Mouse (Mus musculus) spleen, adult 2 months (tissue): ENCODE measurements around the gene Oxnad1. TPM values are rescaled to one million over a fixed set of nuclear protein-coding genes. Genes with fewer than 3 reads are reported as not detected.

Source experiments
- DNase-seq, 2 experiments: peaks; one replicate each; pipeline versions ENCODE4 v3.0.0 to v3.0.0-alpha.2; 2012 to 2021; ENCODE audit warnings: low spot score in 2 of 2, low read depth in 1 of 2
- H3K27ac ChIP-seq: fragments of 200-500 bp; 2 replicates; pipeline ENCODE4 v1.5.1; 2012; ENCODE audit warnings: low read length, inconsistent platforms; ENCODE audit not compliant: insufficient read depth
- H3K27me3 ChIP-seq: fragments of 200-500 bp; 2 replicates; pipeline ENCODE4 v1.6.1; 2012; ENCODE audit warnings: mild to moderate bottlenecking, moderate library complexity, low read length, inconsistent platforms; ENCODE audit not compliant: control insufficient read depth, insufficient read depth
- H3K36me3 ChIP-seq: fragments of 200-500 bp; 2 replicates; pipeline ENCODE4 v1.6.1; 2012; ENCODE audit warnings: mild to moderate bottlenecking, low read length, inconsistent platforms; ENCODE audit not compliant: control insufficient read depth, insufficient read depth
- H3K4me1 ChIP-seq: fragments of 200-500 bp; 2 replicates; pipeline ENCODE4 v1.6.1; 2011; ENCODE audit warnings: inconsistent platforms; ENCODE audit not compliant: control insufficient read depth, insufficient read depth, insufficient read length
- H3K4me3 ChIP-seq: fragments of 200-500 bp; 2 replicates; pipeline ENCODE4 v1.5.1; 2011; ENCODE audit warnings: mild to moderate bottlenecking, inconsistent platforms; ENCODE audit not compliant: insufficient read depth, insufficient read length; ENCODE audit errors: extremely low read depth
- CTCF ChIP-seq: fragments of 200-500 bp; IDR thresholded peaks from 2 replicates; pipeline ENCODE4 v1.5.1; 2011; ENCODE audit warnings: mild to moderate bottlenecking, inconsistent platforms; ENCODE audit not compliant: insufficient read depth, insufficient read length, insufficient replicate concordance; ENCODE audit errors: extremely low read depth
- POLR2A ChIP-seq: fragments of 200-500 bp; IDR thresholded peaks from 2 replicates; pipeline ENCODE4 v1.6.1; 2011; ENCODE audit warnings: low read depth, low read length, inconsistent platforms
- WGBS: fragments of 180-500 bp; shearing (Covaris S2); methylation state at CpG from one replicate; pipeline ENCODE4 v1.1.7; 2018; 5-methylcytosine and 5-hydroxymethylcytosine counted together
- polyA plus RNA-seq: library from polyadenylated mRNA; depleted of rRNA; stranded (reverse); fragments of >200 nt; gene quantifications from 2 replicates; pipeline ENCODE4 v1.2.3, GENCODE M21; 2012

The Oxnad1 gene
- polyA plus RNA-seq, 1 experiment, result 6.6 TPM

DNA sequence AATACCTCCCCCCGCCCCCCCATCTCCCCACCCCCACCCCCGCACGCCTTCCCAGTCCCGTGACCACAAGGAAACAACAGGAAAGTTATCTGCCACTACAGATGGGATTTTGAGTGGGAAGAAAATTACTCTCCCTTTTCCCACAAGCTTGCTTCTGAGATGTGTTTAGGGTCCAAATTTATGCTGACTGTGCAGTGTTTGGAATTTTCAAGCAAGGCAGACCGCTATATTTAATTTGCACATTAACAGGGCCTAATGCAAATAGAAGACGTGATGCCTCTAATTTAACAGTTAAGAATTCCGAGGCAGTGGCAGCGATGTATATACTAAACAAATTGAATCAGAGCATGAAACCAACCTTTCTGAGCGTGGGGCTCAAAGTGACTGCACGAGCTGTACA lies 30.4 kb upstream of the Oxnad1 start:
- no peak for DNase-seq
- Histone ChIP-seq H3K4me3 (no peak overlapping the region), H3K27me3 (no peaks in the 10 kb centered on the region), H3K36me3 (no peaks in the 10 kb centered on the region), H3K4me1 (no peaks in the 10 kb centered on the region), H3K27ac (no peak overlapping the region)
- 90% methylated on average over 10 of the region's 10 CpGs for WGBS
- TF ChIP-seq CTCF (no peak), POLR2A (no peak)

DNA sequence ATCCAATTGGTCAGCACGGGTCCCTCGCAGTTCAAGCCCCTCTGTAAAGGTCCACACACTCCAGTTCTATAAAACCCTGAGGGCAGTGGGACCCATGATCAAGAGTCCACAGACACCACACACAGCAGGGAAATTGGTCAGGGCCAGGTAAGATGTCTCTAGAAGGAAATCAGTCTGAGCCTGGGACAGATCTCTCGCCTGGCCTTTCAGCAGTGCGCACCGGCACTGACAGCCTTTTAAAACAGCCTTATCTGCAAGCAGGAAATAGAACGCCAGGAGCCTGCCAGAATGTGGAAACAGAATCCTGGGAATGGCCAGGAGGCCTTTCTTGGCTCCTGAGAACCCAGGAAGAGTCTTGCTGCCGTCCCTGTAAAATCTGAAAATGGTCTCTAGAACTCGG lies 29.4 kb upstream of the Oxnad1 start:
- H3K36me3 ChIP-seq, result no peaks in the 10 kb centered on the region
- no peaks in the 10 kb centered on the region for H3K4me1 ChIP-seq
- no peak overlapping the region for H3K4me3 ChIP-seq
- no peak overlapping the region for H3K27ac ChIP-seq
- no peaks in the 10 kb centered on the region for H3K27me3 ChIP-seq
- WGBS, result 82% methylated on average over 8 of the region's 8 CpGs
- DNase-seq, result no peak
- TF ChIP-seq POLR2A, result no peak
- TF ChIP-seq CTCF, result no peak

DNA sequence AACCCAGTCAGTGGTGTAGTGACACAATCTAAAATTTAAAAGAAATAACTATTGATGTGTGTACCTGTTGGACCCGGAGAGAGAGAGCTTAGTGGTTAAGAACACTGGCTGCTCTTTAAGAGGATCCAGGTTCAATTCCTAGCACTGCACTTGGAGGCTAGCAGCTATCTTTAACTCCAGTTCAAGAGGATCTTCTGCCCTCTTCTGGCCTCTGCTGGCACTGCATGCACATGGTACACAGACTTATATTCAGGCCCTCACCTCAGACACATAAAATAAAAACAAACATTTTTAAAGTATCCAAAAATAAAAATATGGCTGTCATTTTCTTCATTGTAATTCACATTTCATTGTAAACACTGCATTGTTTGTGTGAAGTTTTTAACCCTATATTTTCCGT lies 28.5 kb upstream of the Oxnad1 start:
- H3K4me1 ChIP-seq, result no peaks in the 10 kb centered on the region
- H3K27me3 ChIP-seq, result no peaks in the 10 kb centered on the region
- 93% methylated on average over 2 of the region's 2 CpGs for WGBS
- no peak overlapping the region for H3K4me3 ChIP-seq
- no peak overlapping the region for H3K27ac ChIP-seq
- TF ChIP-seq CTCF, result no peak
- TF ChIP-seq POLR2A, result no peak
- H3K36me3 ChIP-seq, result no peaks in the 10 kb centered on the region
- DNase-seq, result no peak

DNA sequence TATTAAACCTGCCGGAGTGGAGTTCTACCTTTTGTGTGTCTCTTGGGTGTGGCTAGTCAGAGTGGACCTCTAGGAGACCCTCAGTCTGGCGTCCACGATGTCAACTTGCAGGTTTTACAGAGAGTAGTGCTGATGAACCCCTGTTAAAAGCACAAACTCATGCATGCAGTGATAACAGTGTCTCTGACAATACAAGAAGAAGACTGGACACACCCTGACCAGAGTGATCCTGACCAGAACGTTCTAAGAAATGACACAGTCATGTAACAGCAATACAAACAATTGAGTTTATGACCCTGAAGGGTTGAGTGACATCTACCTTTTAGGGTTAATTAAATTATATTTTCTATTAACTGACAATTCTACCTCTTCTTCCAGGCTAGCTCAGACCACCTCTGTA lies 27.5 kb upstream of the Oxnad1 start:
- 87% methylated on average over 4 of the region's 4 CpGs for WGBS
- no peaks in the 10 kb centered on the region for H3K27me3 ChIP-seq
- no peak for DNase-seq
- no peak overlapping the region for H3K27ac ChIP-seq
- TF ChIP-seq CTCF, result no peak
- TF ChIP-seq POLR2A, result no peak
- no peaks in the 10 kb centered on the region for H3K36me3 ChIP-seq
- H3K4me3 ChIP-seq, result no peak overlapping the region
- H3K4me1 ChIP-seq, result no peaks in the 10 kb centered on the region

DNA sequence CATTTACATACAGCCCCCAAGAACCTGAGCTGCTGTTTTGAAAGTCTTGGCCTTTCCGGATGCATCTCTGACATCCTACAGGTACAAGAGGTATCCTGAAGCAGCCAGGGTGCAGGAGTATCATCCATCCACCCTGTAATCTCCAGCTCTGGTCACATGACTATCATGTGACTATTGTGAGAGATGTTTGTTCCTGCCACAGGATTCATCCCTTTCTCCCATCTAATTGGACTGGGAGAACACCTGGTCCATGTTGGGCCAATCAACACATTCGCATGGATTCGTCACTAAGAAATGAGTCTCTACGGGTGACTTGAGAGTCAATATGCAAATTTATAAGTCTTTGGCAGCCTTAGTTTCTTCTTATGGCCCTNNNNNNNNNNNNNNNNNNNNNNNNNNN lies 23.8 kb upstream of the Oxnad1 start:
- Histone ChIP-seq H3K27me3 (no peaks in the 10 kb centered on the region), H3K27ac (no peak overlapping the region), H3K36me3 (no peaks in the 10 kb centered on the region), H3K4me3 (no peak overlapping the region), H3K4me1 (no peaks in the 10 kb centered on the region)
- no peak for DNase-seq
- WGBS, result 87% methylated on average over 4 of the region's 4 CpGs
- TF ChIP-seq POLR2A, result no peak
- TF ChIP-seq CTCF, result no peak

DNA sequence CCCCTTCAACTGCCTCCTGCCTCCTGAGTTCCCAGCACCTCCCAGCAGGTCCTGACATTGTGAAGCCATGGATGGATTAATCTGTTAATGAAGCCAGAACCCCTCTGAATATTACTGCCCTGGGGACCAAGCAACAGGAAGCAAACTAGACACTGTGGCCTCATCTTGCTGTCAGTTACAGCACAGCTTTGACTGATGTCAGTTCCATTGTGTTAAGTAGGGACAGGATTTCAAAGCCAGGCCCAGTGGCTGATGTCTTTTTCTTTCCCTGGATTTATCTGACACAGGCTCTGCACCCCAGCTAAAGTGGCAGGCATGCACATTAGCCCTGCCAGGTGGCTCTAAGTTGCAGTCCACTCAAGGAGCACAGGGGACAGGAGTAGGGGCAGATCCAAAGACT lies 12.4 kb upstream of the Oxnad1 start:
- no peak overlapping the region for H3K4me3 ChIP-seq
- TF ChIP-seq POLR2A, result no peak

DNA sequence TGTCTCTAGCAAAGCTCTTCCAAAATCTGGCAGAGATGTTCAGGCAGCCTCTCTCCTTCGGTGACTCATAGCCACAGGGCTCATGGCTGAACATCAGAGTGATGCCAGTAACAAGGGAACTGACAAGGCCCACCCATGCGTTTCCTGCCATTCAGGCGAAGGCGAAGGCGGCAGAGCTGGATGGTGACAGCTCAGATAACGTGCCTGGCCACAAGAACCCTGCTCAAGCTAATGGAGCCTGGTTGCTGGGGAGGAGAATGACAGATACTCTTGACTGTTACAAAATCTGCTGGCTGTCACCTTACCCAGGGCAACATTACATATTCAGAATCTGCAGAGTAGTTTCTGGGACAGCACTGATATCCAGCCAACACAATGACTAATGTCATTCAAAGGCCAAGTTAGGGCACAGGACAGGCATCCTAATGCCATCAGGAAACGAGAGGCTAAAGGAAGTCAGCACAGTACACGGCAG lies 11.9 kb upstream of the Oxnad1 start:
- TF ChIP-seq POLR2A (no peak), CTCF (no peak)
- DNase-seq, result no peak
- 22% methylated on average over 8 of the region's 8 CpGs for WGBS

More for the DNA sequence above, 12.4 kb upstream of the Oxnad1 start:
- Histone ChIP-seq H3K4me1 (no peaks in the 10 kb centered on the region; the same call in 1 of the 2 replicates), H3K27ac (0 out of 2 replicates have a peak overlapping the region, but pooled peaks have one; percentile 5), H3K36me3 (no peaks in the 10 kb centered on the region), H3K27me3 (no peaks in the 10 kb centered on the region)
- no peak for DNase-seq

DNA sequence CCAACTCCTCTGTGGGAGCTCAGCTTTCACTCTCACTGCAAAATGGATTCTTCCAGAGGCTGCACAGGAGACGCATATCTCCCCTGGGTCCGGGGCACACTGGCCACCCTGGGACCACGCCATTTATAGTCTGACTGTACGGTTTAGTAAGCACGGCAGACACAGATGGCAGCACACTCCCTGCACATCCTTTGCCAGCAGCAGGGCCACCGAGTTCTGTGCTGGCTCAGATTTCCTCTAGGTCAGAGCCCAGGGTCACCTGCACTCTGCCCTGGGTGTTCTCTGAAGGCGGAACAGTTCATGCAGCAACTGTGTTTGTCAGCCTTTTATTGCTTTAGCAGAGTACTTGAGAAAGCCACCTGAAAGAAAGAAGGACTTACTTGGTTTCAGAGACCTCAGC lies 11.3 kb upstream of the Oxnad1 start:
- no peak for TF ChIP-seq CTCF
- TF ChIP-seq POLR2A, result no peak
- H3K36me3 ChIP-seq, result no peaks in the 10 kb centered on the region
- no peak overlapping the region for H3K4me3 ChIP-seq
- no peaks in the 10 kb centered on the region for H3K27me3 ChIP-seq
- no peak for DNase-seq
- WGBS, result 29% methylated on average over 7 of the region's 7 CpGs
- no peaks in the 10 kb centered on the region; the same call in 1 of the 2 replicates for H3K4me1 ChIP-seq
- 0 out of 2 replicates have a peak overlapping the region, but pooled peaks have one; percentile 3 for H3K27ac ChIP-seq

More for the DNA sequence above, 11.9 kb upstream of the Oxnad1 start:
- 0 out of 2 replicates have a peak overlapping the region, but pooled peaks have one; percentile 5 for H3K27ac ChIP-seq
- no peaks in the 10 kb centered on the region for H3K36me3 ChIP-seq
- no peak overlapping the region for H3K4me3 ChIP-seq
- no peaks in the 10 kb centered on the region; the same call in 1 of the 2 replicates for H3K4me1 ChIP-seq
- H3K27me3 ChIP-seq, result no peaks in the 10 kb centered on the region
